Mouse (Mus musculus): ENCODE measurements around the gene Slc29a3. TPM values are rescaled to one million over a fixed set of nuclear protein-coding genes. Genes with fewer than 3 reads are reported as not detected.
"Not testable (repeated sequence)": the region's sequence is repeated elsewhere in the genome, so short reads cannot be mapped to it uniquely, and the experiment has no call there.

Slc29a3 gene
- polyA plus RNA-seq, 1 experiment from 2014 or later: 3.9 TPM

- H3K27ac ChIP-seq (ENCODE audit: low read depth): no peak overlapping the region
- no peak overlapping the region for H3K9ac ChIP-seq (replicated peaks)
- DNase-seq (no peak), ATAC-seq (no peak)
- no peaks in the 10 kb centered on the region for H3K27me3 ChIP-seq (ENCODE audit: insufficient read depth, low read length)
- no peak for TF ChIP-seq CTCF (IDR thresholded peaks at IDR 0.05; ENCODE audit: low read depth)
- no peak for TF ChIP-seq EP300 (IDR thresholded peaks at IDR 0.05; ENCODE audit: low read depth)
- H3K4me3 ChIP-seq (ENCODE audit: low read depth, low read length): no peak overlapping the region
- H3K4me1 ChIP-seq (ENCODE audit: insufficient read depth): no peaks in the 10 kb centered on the region
- WGBS (ENCODE audit: insufficient replicate concordance): 78% methylated on average over 3 of the region's 3 CpGs
- no peak overlapping the region for H3K4me2 ChIP-seq (ENCODE audit: low read depth, low read length)
- no peaks in the 10 kb centered on the region for H3K36me3 ChIP-seq (replicated peaks; ENCODE audit: insufficient read depth, low read length)
- no peaks in the 10 kb centered on the region for H3K9me3 ChIP-seq (ENCODE audit: low read length)
These were observed 25.7 kb downstream of the Slc29a3 start for GRCm38 (mm10) chr10:60726896-60727295.

GRCm38 (mm10) chr10:60724496-60724895, 28.1 kb downstream of the Slc29a3 start:
- DNase-seq (no peak), ATAC-seq (no peak)
- no peaks in the 10 kb centered on the region for H3K27me3 ChIP-seq (ENCODE audit: insufficient read depth, low read length)
- 70% methylated on average over 6 of the region's 6 CpGs for WGBS (ENCODE audit: insufficient replicate concordance)
- no peak for TF ChIP-seq CTCF (IDR thresholded peaks at IDR 0.05; ENCODE audit: low read depth)
- TF ChIP-seq EP300 (IDR thresholded peaks at IDR 0.05; ENCODE audit: low read depth): no peak
- H3K9ac ChIP-seq (replicated peaks): no peak overlapping the region
- no peak overlapping the region for H3K27ac ChIP-seq (ENCODE audit: low read depth)
- no peaks in the 10 kb centered on the region for H3K36me3 ChIP-seq (replicated peaks; ENCODE audit: insufficient read depth, low read length)
- no peaks in the 10 kb centered on the region for H3K4me1 ChIP-seq (ENCODE audit: insufficient read depth)
- H3K4me3 ChIP-seq (ENCODE audit: low read depth, low read length): no peak overlapping the region
- H3K9me3 ChIP-seq (ENCODE audit: low read length): no peaks in the 10 kb centered on the region
- no peak overlapping the region for H3K4me2 ChIP-seq (ENCODE audit: low read depth, low read length)

DNA sequence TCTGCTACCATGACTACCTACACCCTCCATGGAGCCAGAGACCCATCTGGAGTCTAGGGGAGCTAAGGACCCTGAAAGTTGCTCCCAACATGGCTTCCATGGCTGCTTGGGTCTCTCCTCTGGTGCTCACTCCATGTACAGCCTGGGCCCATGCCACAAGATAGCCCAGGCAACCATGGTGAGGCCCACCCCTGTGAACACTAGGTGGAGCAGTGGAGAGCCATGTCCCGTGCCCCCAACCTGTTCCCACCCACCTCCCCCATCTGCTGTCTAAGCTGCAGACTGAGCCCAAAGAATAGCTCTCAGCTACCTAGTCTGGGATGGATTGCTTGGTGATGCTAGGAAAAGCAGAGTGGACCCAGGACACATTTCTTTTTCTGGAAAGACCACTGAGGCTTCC, 29.2 kb downstream of the Slc29a3 start:
- TF ChIP-seq EP300 (IDR thresholded peaks at IDR 0.05; ENCODE audit: low read depth) (no peak), CTCF (IDR thresholded peaks at IDR 0.05; ENCODE audit: low read depth) (peak; percentile 49)
- DNase-seq: no peak
- no peaks in the 10 kb centered on the region for H3K9me3 ChIP-seq (ENCODE audit: low read length)
- H3K36me3 ChIP-seq (replicated peaks; ENCODE audit: insufficient read depth, low read length): no peaks in the 10 kb centered on the region
- no peak overlapping the region for H3K4me3 ChIP-seq (ENCODE audit: low read depth, low read length)
- H3K4me2 ChIP-seq (ENCODE audit: low read depth, low read length): no peak overlapping the region
- H3K4me1 ChIP-seq (ENCODE audit: insufficient read depth): no peaks in the 10 kb centered on the region
- H3K9ac ChIP-seq (replicated peaks): no peak overlapping the region
- no peak overlapping the region for H3K27ac ChIP-seq (ENCODE audit: low read depth)
- ATAC-seq: no peak
- 53% methylated on average over 1 of the region's 1 CpGs for WGBS (ENCODE audit: insufficient replicate concordance)
- H3K27me3 ChIP-seq (ENCODE audit: insufficient read depth, low read length): no peaks in the 10 kb centered on the region

DNA sequence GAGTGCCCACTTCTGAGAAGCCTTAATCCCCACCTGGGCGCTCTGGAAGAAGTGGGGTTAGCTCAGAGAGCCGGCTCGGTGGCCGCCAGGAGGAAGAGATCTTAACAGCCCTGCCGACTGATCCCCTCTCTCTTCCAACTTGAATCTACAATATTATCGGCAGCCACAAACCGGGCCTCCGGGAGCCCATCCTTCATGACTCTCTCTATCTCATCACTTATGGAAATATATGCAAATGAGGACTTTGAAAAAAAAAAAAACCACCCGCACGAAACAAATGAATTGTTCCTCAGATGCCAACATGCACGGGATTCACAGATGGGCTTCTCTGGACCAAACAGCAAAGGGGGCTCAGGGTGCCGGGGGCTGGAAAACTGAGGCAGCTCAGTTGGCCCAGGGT, 31.0 kb downstream of the Slc29a3 start:
- DNase-seq: no peak
- H3K4me3 ChIP-seq (ENCODE audit: low read depth, low read length): no peak overlapping the region
- no peaks in the 10 kb centered on the region for H3K27me3 ChIP-seq (ENCODE audit: insufficient read depth, low read length)
- WGBS (ENCODE audit: insufficient replicate concordance): 68% methylated on average over 12 of the region's 12 CpGs
- TF ChIP-seq CTCF (IDR thresholded peaks at IDR 0.05; ENCODE audit: low read depth) (no peak), EP300 (IDR thresholded peaks at IDR 0.05; ENCODE audit: low read depth) (no peak)
- no peaks in the 10 kb centered on the region for H3K4me1 ChIP-seq (ENCODE audit: insufficient read depth)
- no peak overlapping the region for H3K4me2 ChIP-seq (ENCODE audit: low read depth, low read length)
- H3K9ac ChIP-seq (replicated peaks): no peak overlapping the region
- H3K27ac ChIP-seq (ENCODE audit: low read depth): no peak overlapping the region
- H3K9me3 ChIP-seq (ENCODE audit: low read length): no peaks in the 10 kb centered on the region
- H3K36me3 ChIP-seq (replicated peaks; ENCODE audit: insufficient read depth, low read length): no peaks in the 10 kb centered on the region
- no peak for ATAC-seq

DNA sequence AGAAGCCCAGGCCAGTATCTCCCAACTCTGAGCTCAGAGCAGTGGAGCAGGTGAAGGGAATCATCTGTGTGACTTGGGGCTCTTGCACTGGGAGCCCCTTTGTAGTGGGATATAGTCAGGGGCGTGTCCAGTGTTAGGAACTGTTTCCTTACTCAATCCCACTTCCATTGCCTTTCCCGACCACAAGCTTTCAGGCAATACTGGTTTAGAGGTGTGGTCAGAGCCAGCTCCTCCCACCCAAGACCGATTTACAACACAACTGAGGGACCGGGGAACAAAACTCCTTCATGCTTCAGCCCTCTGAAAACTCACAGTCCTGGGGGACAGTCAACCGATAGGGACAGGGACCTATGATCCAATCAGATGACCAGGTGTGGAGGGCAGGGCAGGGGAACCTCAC, 32.1 kb downstream of the Slc29a3 start:
- no peaks in the 10 kb centered on the region for H3K4me1 ChIP-seq (ENCODE audit: insufficient read depth)
- H3K9ac ChIP-seq (replicated peaks): no peak overlapping the region
- DNase-seq (no peak), ATAC-seq (no peak)
- peaks cover 9% of the 10 kb centered on the region; the same call in 1 of the 2 replicates for H3K36me3 ChIP-seq (replicated peaks; ENCODE audit: insufficient read depth, low read length)
- H3K9me3 ChIP-seq (ENCODE audit: low read length): no peaks in the 10 kb centered on the region
- H3K4me3 ChIP-seq (ENCODE audit: low read depth, low read length): no peak overlapping the region
- no peak for TF ChIP-seq EP300 (IDR thresholded peaks at IDR 0.05; ENCODE audit: low read depth)
- TF ChIP-seq CTCF (IDR thresholded peaks at IDR 0.05; ENCODE audit: low read depth): no peak
- H3K4me2 ChIP-seq (ENCODE audit: low read depth, low read length): no peak overlapping the region
- WGBS (ENCODE audit: insufficient replicate concordance): 79% methylated on average over 5 of the region's 5 CpGs
- H3K27ac ChIP-seq (ENCODE audit: low read depth): no peak overlapping the region
- no peaks in the 10 kb centered on the region for H3K27me3 ChIP-seq (ENCODE audit: insufficient read depth, low read length)

- TF ChIP-seq CTCF (IDR thresholded peaks at IDR 0.05; ENCODE audit: low read depth) (no peak), EP300 (IDR thresholded peaks at IDR 0.05; ENCODE audit: low read depth) (no peak)
- Histone ChIP-seq H3K9me3 (ENCODE audit: low read length) (no peaks in the 10 kb centered on the region), H3K4me2 (ENCODE audit: low read depth, low read length) (no peak overlapping the region), H3K4me3 (ENCODE audit: low read depth, low read length) (no peak overlapping the region), H3K27me3 (ENCODE audit: insufficient read depth, low read length) (no peaks in the 10 kb centered on the region), H3K4me1 (ENCODE audit: insufficient read depth) (no peaks in the 10 kb centered on the region), H3K9ac (replicated peaks) (no peak overlapping the region), H3K27ac (ENCODE audit: low read depth) (no peak overlapping the region), H3K36me3 (replicated peaks; ENCODE audit: insufficient read depth, low read length) (peaks cover 13% of the 10 kb centered on the region; the same call in 1 of the 2 replicates)
- ATAC-seq (no peak), DNase-seq (no peak)
- WGBS (ENCODE audit: insufficient replicate concordance): 79% methylated on average over 2 of the region's 2 CpGs
These were observed 34.1 kb downstream of the Slc29a3 start for GRCm38 (mm10) chr10:60718491-60718890.

GRCm38 (mm10) chr10:60716449-60716848, 36.1 kb downstream of the Slc29a3 start:
- no peaks in the 10 kb centered on the region for H3K27me3 ChIP-seq (ENCODE audit: insufficient read depth, low read length)
- H3K4me1 ChIP-seq (ENCODE audit: insufficient read depth): no peaks in the 10 kb centered on the region
- DNase-seq (no peak), ATAC-seq (peak; percentile 49)
- TF ChIP-seq CTCF (IDR thresholded peaks at IDR 0.05; ENCODE audit: low read depth): no peak
- no peak for TF ChIP-seq EP300 (IDR thresholded peaks at IDR 0.05; ENCODE audit: low read depth)
- WGBS (ENCODE audit: insufficient replicate concordance): 79% methylated on average over 3 of the region's 3 CpGs
- H3K36me3 ChIP-seq (replicated peaks; ENCODE audit: insufficient read depth, low read length): peaks cover 13% of the 10 kb centered on the region; the same call in 1 of the 2 replicates
- H3K27ac ChIP-seq (ENCODE audit: low read depth): no peak overlapping the region
- H3K9me3 ChIP-seq (ENCODE audit: low read length): no peaks in the 10 kb centered on the region
- H3K4me3 ChIP-seq (ENCODE audit: low read depth, low read length): no peak overlapping the region
- H3K9ac ChIP-seq (replicated peaks): no peak overlapping the region
- H3K4me2 ChIP-seq (ENCODE audit: low read depth, low read length): no peak overlapping the region

DNA sequence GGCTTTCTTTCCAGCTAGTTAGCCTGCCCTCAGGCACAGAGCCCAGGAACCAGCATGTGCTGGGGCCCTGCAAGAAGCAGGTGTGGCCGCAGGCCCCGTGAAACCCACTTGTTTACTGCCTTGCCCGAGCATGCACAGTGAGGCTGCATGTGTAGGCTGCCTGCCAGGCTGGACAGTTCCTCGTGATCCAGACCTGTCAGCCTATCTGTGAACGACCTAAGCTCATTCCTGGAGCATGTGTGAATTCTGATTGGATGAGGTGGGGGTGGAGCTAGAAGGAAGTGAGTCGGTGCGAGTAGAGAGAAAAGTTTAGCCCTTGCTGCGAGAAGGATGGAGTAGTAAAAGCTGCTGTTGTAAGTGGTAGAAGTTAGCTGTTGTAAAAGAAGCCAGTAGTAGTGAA, 40.3 kb downstream of the Slc29a3 start:
- H3K36me3 ChIP-seq (replicated peaks; ENCODE audit: insufficient read depth, low read length): peaks cover 13% of the 10 kb centered on the region; the same call in 1 of the 2 replicates
- H3K27ac ChIP-seq (ENCODE audit: low read depth); H3K9ac ChIP-seq (replicated peaks); H3K9me3 ChIP-seq (ENCODE audit: low read length); H3K4me3 ChIP-seq (ENCODE audit: low read depth, low read length); DNase-seq; H3K4me1 ChIP-seq (ENCODE audit: insufficient read depth); ATAC-seq; H3K27me3 ChIP-seq (ENCODE audit: insufficient read depth, low read length); H3K4me2 ChIP-seq (ENCODE audit: low read depth, low read length): not testable (repeated sequence)
- 75% methylated on average over 7 of the region's 8 CpGs for WGBS (ENCODE audit: insufficient replicate concordance)

Measured in liver, postnatal 0 days (tissue).